Mouse (Mus musculus): ENCODE results near the gene Fto. TPM values are rescaled to one million over a fixed set of nuclear protein-coding genes. Genes with fewer than 3 reads are reported as not detected.

Gene Fto
- polyA plus RNA-seq, 1 experiment from 2014 or later = 63.7 TPM

- TF ChIP-seq CTCF (IDR thresholded peaks at IDR 0.05) = no peak
- DNase-seq (ENCODE audit: low read depth, low spot score) = no peak
- CTCF ChIA-PET = interaction anchor here (0.8 to 1.7 kb wide), 10 partner anchors 9 to 823 kb away, joined by 3 to 8 read pairs (median 4); no protein-coding TSS in a partner anchor
- H3K27me3 ChIP-seq = no peaks in the 10 kb centered on the region
- POLR2A ChIA-PET = interaction anchor here (0.7 to 1.8 kb wide), 3 partner anchors 268 to 825 kb away, joined by 3 to 7 read pairs (median 3); partner anchors contain the start of gene Irx5
- in situ Hi-C loops (cut with MboI; ENCODE audit: low pct_unique_long_range_greater_than_20kb) = loop anchor here (5.0 to 25.0 kb wide), 5 partner anchors 151 to 1079 kb away; partner anchors contain the start of gene Irx5
- ATAC-seq = no peak
Measured at GRCm38 (mm10) chr8:91532671-91533436, 219.5 kb downstream of the Fto start.

- ChIA-PET POLR2A (no interaction called here), CTCF (interaction anchor here (1.7 kb wide), 1 partner anchor 156 kb away, joined by 4 read pairs; no protein-coding TSS in a partner anchor)
- no peak for DNase-seq (ENCODE audit: low read depth, low spot score)
- in situ Hi-C loops (cut with MboI; ENCODE audit: low pct_unique_long_range_greater_than_20kb) = loop anchor here (5.0 to 25.0 kb wide), 5 partner anchors 152 to 1078 kb away; partner anchors contain the start of gene Irx5
- H3K27me3 ChIP-seq = no peaks in the 10 kb centered on the region
- no peak for TF ChIP-seq CTCF (IDR thresholded peaks at IDR 0.05)
- ATAC-seq = no peak
Measured at GRCm38 (mm10) chr8:91534752-91535151, 221.4 kb downstream of the Fto start.

GRCm38 (mm10) chr8:91538109-91538508 lies 224.8 kb downstream of the Fto start:
- in situ Hi-C loops (cut with MboI; ENCODE audit: low pct_unique_long_range_greater_than_20kb) = loop anchor here (10.0 to 25.0 kb wide), 2 partner anchors 477 to 1074 kb away; no protein-coding TSS in a partner anchor

GRCm38 (mm10) chr8:91538892-91539291 lies 225.6 kb downstream of the Fto start:
- DNase-seq (ENCODE audit: low read depth, low spot score) (no peak), ATAC-seq (no peak)
- ChIA-PET POLR2A (no interaction called here), CTCF (no interaction called here)
- in situ Hi-C loops (cut with MboI; ENCODE audit: low pct_unique_long_range_greater_than_20kb) = loop anchor here (10.0 to 25.0 kb wide), 2 partner anchors 476 to 1073 kb away; no protein-coding TSS in a partner anchor
- no peaks in the 10 kb centered on the region for H3K27me3 ChIP-seq
- TF ChIP-seq CTCF (IDR thresholded peaks at IDR 0.05) = no peak

More at GRCm38 (mm10) chr8:91538109-91538508, 224.8 kb downstream of the Fto start:
- ATAC-seq (no peak), DNase-seq (ENCODE audit: low read depth, low spot score) (no peak)
- no peaks in the 10 kb centered on the region for H3K27me3 ChIP-seq
- ChIA-PET CTCF (interaction anchor here (1.0 to 1.6 kb wide), 2 partner anchors 30 to 260 kb away, joined by 3 to 4 read pairs; no protein-coding TSS in a partner anchor), POLR2A (no interaction called here)
- no peak for TF ChIP-seq CTCF (IDR thresholded peaks at IDR 0.05)

GRCm38 (mm10) chr8:91539586-91539985 lies 226.3 kb downstream of the Fto start:
- no peak for TF ChIP-seq CTCF (IDR thresholded peaks at IDR 0.05)
- in situ Hi-C loops (cut with MboI; ENCODE audit: low pct_unique_long_range_greater_than_20kb) = loop anchor here (10.0 to 25.0 kb wide), 2 partner anchors 475 to 1073 kb away; no protein-coding TSS in a partner anchor
- ATAC-seq (no peak), DNase-seq (ENCODE audit: low read depth, low spot score) (no peak)
- ChIA-PET POLR2A (no interaction called here), CTCF (no interaction called here)
- H3K27me3 ChIP-seq = no peaks in the 10 kb centered on the region

- in situ Hi-C loops (cut with MboI; ENCODE audit: low pct_unique_long_range_greater_than_20kb) = loop anchor here (25.0 kb wide), 1 partner anchor 1071 kb away; no protein-coding TSS in a partner anchor
- ATAC-seq = no peak
- DNase-seq (ENCODE audit: low read depth, low spot score) = no peak
- POLR2A ChIA-PET = no interaction called here
- no peak for TF ChIP-seq CTCF (IDR thresholded peaks at IDR 0.05)
- no peaks in the 10 kb centered on the region for H3K27me3 ChIP-seq
- CTCF ChIA-PET = interaction anchor here (1.4 kb wide), 1 partner anchor 9 kb away, joined by 4 read pairs; no protein-coding TSS in a partner anchor
Measured at GRCm38 (mm10) chr8:91541229-91541628, 227.9 kb downstream of the Fto start.

- CTCF ChIA-PET = no interaction called here
- ATAC-seq = peak; percentile 100
- peak; percentile 85 for DNase-seq (ENCODE audit: low read depth, low spot score)
- no peak for TF ChIP-seq CTCF (IDR thresholded peaks at IDR 0.05)
- no peaks in the 10 kb centered on the region for H3K27me3 ChIP-seq
- POLR2A ChIA-PET = interaction anchor here (0.6 kb wide), 1 partner anchor 31 kb away, joined by 5 read pairs; no protein-coding TSS in a partner anchor
- in situ Hi-C loops (cut with MboI; ENCODE audit: low pct_unique_long_range_greater_than_20kb) = loop anchor here (25.0 kb wide), 1 partner anchor 1067 kb away; no protein-coding TSS in a partner anchor
Measured at GRCm38 (mm10) chr8:91545561-91545960, 232.2 kb downstream of the Fto start.

- no peak for ATAC-seq
- in situ Hi-C loops (cut with MboI; ENCODE audit: low pct_unique_long_range_greater_than_20kb) = loop anchor here (25.0 kb wide), 1 partner anchor 1066 kb away; no protein-coding TSS in a partner anchor
- POLR2A ChIA-PET = no interaction called here
- H3K27me3 ChIP-seq = no peaks in the 10 kb centered on the region
- no peak for DNase-seq (ENCODE audit: low read depth, low spot score)
- CTCF ChIA-PET = interaction anchor here (0.8 to 1.0 kb wide), 2 partner anchors 14 to 44 kb away, joined by 3 read pairs; no protein-coding TSS in a partner anchor
- no peak for TF ChIP-seq CTCF (IDR thresholded peaks at IDR 0.05)
Measured at GRCm38 (mm10) chr8:91546599-91546998, 233.3 kb downstream of the Fto start.

- TF ChIP-seq CTCF (IDR thresholded peaks at IDR 0.05) = no peak
- ATAC-seq (no peak), DNase-seq (ENCODE audit: low read depth, low spot score) (no peak)
- no peaks in the 10 kb centered on the region for H3K27me3 ChIP-seq
- POLR2A ChIA-PET = no interaction called here
- CTCF ChIA-PET = interaction anchor here (1.6 kb wide), 1 partner anchor 16 kb away, joined by 4 read pairs; no protein-coding TSS in a partner anchor
- in situ Hi-C loops (cut with MboI; ENCODE audit: low pct_unique_long_range_greater_than_20kb) = no loop called here
Measured at GRCm38 (mm10) chr8:91550131-91550530, 236.8 kb downstream of the Fto start.

- ATAC-seq (no peak), DNase-seq (ENCODE audit: low read depth, low spot score) (no peak)
- no peak for TF ChIP-seq CTCF (IDR thresholded peaks at IDR 0.05)
- H3K27me3 ChIP-seq = no peaks in the 10 kb centered on the region
- in situ Hi-C loops (cut with MboI; ENCODE audit: low pct_unique_long_range_greater_than_20kb) = no loop called here
- ChIA-PET CTCF (interaction anchor here (0.8 to 1.6 kb wide), 3 partner anchors 15 to 21 kb away, joined by 4 to 6 read pairs (median 4); no protein-coding TSS in a partner anchor), POLR2A (no interaction called here)
Measured at GRCm38 (mm10) chr8:91551166-91551765, 237.9 kb downstream of the Fto start.

All from Patski (cell line).